Mouse (Mus musculus) midbrain, embryonic 14.5 days (tissue): ENCODE measurements around the gene Gm21828. TPM values are rescaled to one million over a fixed set of nuclear protein-coding genes. Genes with fewer than 3 reads are reported as not detected.
"Not testable (repeated sequence)": the region's sequence is repeated elsewhere in the genome, so short reads cannot be mapped to it uniquely, and the experiment has no call there.

Experiments
- ATAC-seq: fragments of 200-750 bp; cut with Nextera tagmentation; 2 replicates; pipeline ENCODE4 v1.8.0; 2017; ENCODE audit warnings: moderate number of reproducible peaks, moderate library complexity; ENCODE audit not compliant: low FRiP score, low TSS enrichment
- DNase-seq: peaks from one replicate; pipeline ENCODE4 v3.0.0-alpha.2; 2015
- H3K27ac ChIP-seq: fragments of 300-500 bp; sonication (generic); replicated peaks from 2 replicates; pipeline ENCODE4 v1.5.1; 2014; ENCODE audit warnings: mild to moderate bottlenecking, low read depth, low read length, moderate library complexity
- H3K27me3 ChIP-seq: fragments of 300-500 bp; sonication (generic); 2 replicates; pipeline ENCODE4 v1.6.1; 2014; ENCODE audit warnings: low read length, control low read depth, mixed read lengths; ENCODE audit not compliant: control insufficient read depth, insufficient read depth
- H3K36me3 ChIP-seq: fragments of 300-500 bp; sonication (generic); 2 replicates; pipeline ENCODE4 v1.6.1; 2014; ENCODE audit warnings: low read length, control low read depth; ENCODE audit not compliant: control insufficient read depth, insufficient read depth
- H3K4me1 ChIP-seq: fragments of 300-500 bp; sonication (generic); 2 replicates; pipeline ENCODE4 v1.6.1; 2014; ENCODE audit warnings: mild to moderate bottlenecking, antibody characterized with exemption, low read length, control low read depth; ENCODE audit not compliant: control insufficient read depth, insufficient read depth
- H3K4me2 ChIP-seq: fragments of 300-500 bp; sonication (generic); 2 replicates; pipeline ENCODE4 v1.6.1; 2014; ENCODE audit warnings: mild to moderate bottlenecking, low read length, moderate library complexity
- H3K4me3 ChIP-seq: fragments of 300-500 bp; sonication (generic); replicated peaks from 2 replicates; pipeline ENCODE4 v1.5.1; 2014; ENCODE audit warnings: low read depth, low read length
- H3K9ac ChIP-seq: fragments of 300-500 bp; sonication (generic); replicated peaks from 2 replicates; pipeline ENCODE4 v1.6.1; 2014; ENCODE audit warnings: mild to moderate bottlenecking, low read length, moderate library complexity
- H3K9me3 ChIP-seq: fragments of 300-500 bp; sonication (generic); 2 replicates; pipeline ENCODE4 v1.6.1; 2016; ENCODE audit warnings: low read length, control low read depth, mixed read lengths; ENCODE audit not compliant: control insufficient read depth
- WGBS: fragments of 180-500 bp; shearing (Covaris S2); extraction: QIAGEN DNeasy Blood & Tissue Kit; methylation state at CpG from one replicate; pipeline ENCODE4 v1.1.7; 2014; 5-methylcytosine and 5-hydroxymethylcytosine counted together
- polyA plus RNA-seq: library from polyadenylated mRNA; unstranded; fragments of >200 nt; fragmentation: Nextera tagmentation; extraction: Ambion mirVana; gene quantifications from 2 replicates; pipeline ENCODE4 v1.2.1, GENCODE M21; 2014

Gene Gm21828
- not detected in 2 replicates for polyA plus RNA-seq

- H3K4me2 ChIP-seq, ATAC-seq, H3K9ac ChIP-seq, H3K4me3 ChIP-seq, H3K27ac ChIP-seq, DNase-seq, H3K4me1 ChIP-seq, H3K27me3 ChIP-seq, H3K36me3 ChIP-seq, H3K9me3 ChIP-seq: not testable (repeated sequence)
- no CpG with 5 or more reads among the region's 3 CpGs for WGBS
Observed at GRCm38 (mm10) chrY:13223828-13224227, at the start of gene Gm21828. Gene Gm21828 (minus strand): TSS chrY:13223928.

GRCm38 (mm10) chrY:13252091-13252490 lies 28.4 kb upstream of the Gm21828 start, which contains the start of the genes Gm21440 and Gm21454:
Gene Gm21440 (plus strand): TSS chrY:13252391.
Gene Gm21454 (plus strand): TSS chrY:13252442.
- ATAC-seq, DNase-seq, H3K4me1 ChIP-seq, H3K27ac ChIP-seq, H3K27me3 ChIP-seq, H3K4me3 ChIP-seq, H3K9me3 ChIP-seq, H3K9ac ChIP-seq, H3K36me3 ChIP-seq, H3K4me2 ChIP-seq: not testable (repeated sequence)

Other genes starting within 250 kb of the Gm21828 start
- gene Gm20807, start 181.0 kb downstream of the Gm21828 start, polyA plus RNA-seq, result not detected in 2 replicates
- gene Gm21891, start 90.4 kb downstream of the Gm21828 start, polyA plus RNA-seq, result not detected in 2 replicates
- gene Gm21425, start 62.0 kb downstream of the Gm21828 start, polyA plus RNA-seq, result not detected in 2 replicates
- not detected in 2 replicates for gene Gm21440, start 28.5 kb upstream of the Gm21828 start, polyA plus RNA-seq
- gene Gm21454, start 28.5 kb upstream of the Gm21828 start, polyA plus RNA-seq, result not detected in 2 replicates
- gene Gm21725, start 125.1 kb upstream of the Gm21828 start, polyA plus RNA-seq, result not detected in 2 replicates
- gene Gm21866, start 241.7 kb upstream of the Gm21828 start, polyA plus RNA-seq, result not detected in 2 replicates